Mouse (Mus musculus) gastrocnemius, adult 2 months (tissue): ENCODE measurements at regions not wholly inside any gene's neighbourhood (a gene's known extent, or its start where the extent isn't known, plus 50 kb on each side); places are given as distances from the start of the nearest gene placed in this dataset.

Source experiments
- DNase-seq: peaks from one replicate; pipeline ENCODE4 v3.0.0; 2022
- H3K27ac ChIP-seq: fragments of 200-600 bp; 2 replicates; pipeline ENCODE4 v1.8.1; 2022; ENCODE audit warnings: mild to moderate bottlenecking
- H3K4me3 ChIP-seq: fragments of 200-600 bp; 2 replicates; pipeline ENCODE4 v1.8.1; 2022; ENCODE audit warnings: mild to moderate bottlenecking, moderate library complexity
- CTCF ChIP-seq: fragments of 200-600 bp; IDR thresholded peaks from 2 replicates; pipeline ENCODE4 v1.8.1; 2022; ENCODE audit warnings: antibody characterized with exemption, mild to moderate bottlenecking, moderate library complexity
- intact Hi-C: fragments of 180-260 bp; cut with DNase I; formaldehyde crosslinking; loops from one replicate; pipeline ENCODE4 v1.15.1; 2025

DNA sequence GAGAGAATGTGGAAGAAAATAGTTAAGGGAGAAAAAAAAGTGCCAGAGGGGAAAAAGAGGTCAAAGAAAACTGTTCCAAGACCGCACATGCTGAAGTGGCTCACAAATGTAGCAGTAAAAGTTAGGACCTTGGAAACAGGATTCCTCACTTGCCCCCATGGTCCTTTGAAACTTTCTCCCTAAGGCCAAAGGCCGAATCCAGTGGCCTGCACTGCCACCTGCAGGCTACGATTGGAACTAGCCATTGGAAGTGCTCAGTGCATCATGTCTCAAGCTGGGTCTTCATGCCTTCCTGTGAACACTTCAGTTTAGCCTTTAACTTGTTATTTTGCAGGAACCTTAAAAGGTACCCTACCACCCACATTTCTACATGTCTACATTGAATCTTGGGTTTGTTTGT, 56.3 kb upstream of the Mctp2 start:
- peak; percentile 65 for DNase-seq
- peak; percentile 94 for TF ChIP-seq CTCF
- intact Hi-C loops: loop anchor here (1.0 kb wide), 1 partner anchor 122 kb away; no protein-coding TSS in a partner anchor
- Histone ChIP-seq H3K4me3 (no peak overlapping the region), H3K27ac (no peak overlapping the region)

DNA sequence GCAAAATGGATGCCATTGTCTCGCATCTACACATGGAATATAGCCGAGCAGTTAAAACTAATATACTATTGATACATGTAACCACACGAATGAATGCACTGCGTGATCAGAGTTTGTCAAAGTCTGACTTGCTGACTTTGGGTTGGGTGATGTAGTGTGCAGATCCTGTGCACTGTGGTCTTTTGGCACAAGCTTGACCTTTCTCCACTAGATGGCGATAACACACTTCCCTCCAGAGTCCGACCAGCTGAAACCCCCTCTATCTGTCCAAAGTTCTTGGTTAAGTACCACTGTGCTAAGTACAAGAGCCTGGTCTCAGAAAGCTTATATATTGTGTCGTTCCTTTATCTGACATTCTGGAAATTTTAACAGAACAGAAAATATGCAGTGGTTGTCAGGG, 84.9 kb upstream of the Mctp2 start:
- TF ChIP-seq CTCF: peak; percentile 65
- no peak overlapping the region for H3K27ac ChIP-seq
- no peak overlapping the region for H3K4me3 ChIP-seq
- DNase-seq: no peak
- intact Hi-C loops: no loop called here

DNA sequence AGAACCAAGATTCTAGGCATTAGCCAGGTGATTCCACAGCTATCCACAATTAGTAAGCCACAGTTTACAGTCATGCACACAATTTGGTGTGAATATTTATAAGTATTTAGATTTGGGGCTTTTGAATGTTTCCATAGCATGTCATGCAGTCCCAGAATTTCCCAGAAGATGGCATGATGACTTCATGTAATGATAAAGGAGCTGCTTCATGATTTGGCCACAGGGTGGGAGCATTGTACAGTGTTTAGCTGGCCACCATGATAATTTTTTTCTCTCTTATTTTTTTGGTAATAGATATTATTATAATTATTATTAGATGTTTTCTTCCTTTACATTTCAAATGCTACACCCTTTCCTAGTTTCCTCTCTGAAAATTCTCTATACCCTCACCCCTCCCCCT, 93.6 kb upstream of the Mctp2 start:
- Histone ChIP-seq H3K27ac (no peak overlapping the region), H3K4me3 (no peak overlapping the region)
- DNase-seq: peak; percentile 52
- TF ChIP-seq CTCF: peak; percentile 98; the same call in 1 of the 2 replicates
- intact Hi-C loops: loop anchor here (2.0 to 10.0 kb wide), 3 partner anchors 735 to 1023 kb away; partner anchors contain the start of gene Rgma

DNA sequence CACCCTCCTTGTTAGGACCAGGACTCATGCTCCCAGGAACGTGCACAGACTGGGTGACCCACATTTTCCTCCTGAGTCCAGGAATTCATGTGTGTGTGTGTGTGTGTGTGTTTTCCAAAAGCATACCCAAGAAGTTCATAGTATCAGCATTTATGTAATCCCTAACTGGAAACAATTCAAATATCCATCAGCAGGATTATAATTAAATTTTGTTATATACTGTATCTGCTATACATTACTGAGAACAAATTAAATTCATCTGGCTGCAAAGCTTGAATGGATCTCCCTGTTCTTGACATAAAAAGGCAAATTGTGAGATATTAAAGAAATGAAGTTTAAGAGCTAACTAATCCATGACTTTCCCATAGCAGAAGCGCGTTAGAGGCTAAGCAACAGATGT, 99.7 kb upstream of the Mctp2 start:
- Histone ChIP-seq H3K4me3 (no peak overlapping the region), H3K27ac (no peak overlapping the region)
- intact Hi-C loops: loop anchor here (10.0 kb wide), 1 partner anchor 729 kb away; no protein-coding TSS in a partner anchor
- no peak for DNase-seq
- TF ChIP-seq CTCF: no peak

DNA sequence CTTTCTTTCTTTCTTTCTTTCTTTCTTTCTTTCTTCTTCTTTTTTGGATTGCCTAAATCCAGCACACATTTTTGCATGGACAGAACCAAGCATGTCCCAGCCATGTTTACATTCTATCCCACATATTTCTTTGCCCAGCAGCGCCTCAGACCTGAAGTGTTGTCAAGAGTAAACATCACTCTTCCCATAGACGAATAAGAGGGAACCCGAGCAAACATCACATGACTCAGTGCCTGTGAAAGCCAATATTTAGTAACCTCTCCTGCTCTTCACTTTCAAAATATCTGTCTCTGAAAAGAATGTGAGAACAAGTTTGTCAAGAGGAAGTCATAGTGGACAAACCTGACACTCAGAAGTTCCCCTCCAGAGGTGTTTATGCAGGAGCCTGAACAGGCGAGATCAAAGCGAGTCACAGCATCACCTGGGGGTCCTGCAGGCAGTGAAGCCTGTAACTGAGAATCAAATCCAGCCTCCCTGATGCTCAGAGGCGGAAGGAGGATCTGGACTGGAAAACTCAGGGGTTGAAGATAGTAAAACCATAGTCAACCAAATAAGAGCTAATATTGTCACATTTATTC, 102.1 kb upstream of the Mctp2 start:
- DNase-seq: no peak
- intact Hi-C loops: loop anchor here (10.0 kb wide), 1 partner anchor 726 kb away; no protein-coding TSS in a partner anchor
- Histone ChIP-seq H3K4me3 (no peak overlapping the region), H3K27ac (no peak overlapping the region)
- TF ChIP-seq CTCF: no peak

DNA sequence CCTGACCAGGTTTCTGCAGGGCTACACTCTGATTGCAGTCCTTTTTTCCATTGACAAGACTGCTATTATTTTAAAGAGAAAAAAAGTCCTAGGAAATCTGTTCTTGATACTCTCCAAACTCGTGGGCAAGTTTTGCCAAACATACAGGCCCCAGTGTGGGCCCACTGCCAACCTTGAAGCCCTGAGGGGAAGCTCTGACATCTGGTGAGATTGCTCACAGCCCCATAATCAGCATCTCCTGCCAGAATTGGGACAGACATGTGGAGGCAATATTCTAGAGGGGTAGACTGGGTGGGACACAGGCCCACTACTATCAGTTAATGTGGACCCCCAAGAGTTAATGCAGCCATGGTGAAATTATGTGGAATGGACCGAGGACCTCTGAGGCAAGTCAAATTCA, 132.1 kb upstream of the Mctp2 start:
- TF ChIP-seq CTCF: no peak
- Histone ChIP-seq H3K4me3 (no peak overlapping the region), H3K27ac (peak overlapping the region; percentile 20; the same call in 1 of the 2 replicates)
- intact Hi-C loops: no loop called here
- peak; percentile 69 for DNase-seq

DNA sequence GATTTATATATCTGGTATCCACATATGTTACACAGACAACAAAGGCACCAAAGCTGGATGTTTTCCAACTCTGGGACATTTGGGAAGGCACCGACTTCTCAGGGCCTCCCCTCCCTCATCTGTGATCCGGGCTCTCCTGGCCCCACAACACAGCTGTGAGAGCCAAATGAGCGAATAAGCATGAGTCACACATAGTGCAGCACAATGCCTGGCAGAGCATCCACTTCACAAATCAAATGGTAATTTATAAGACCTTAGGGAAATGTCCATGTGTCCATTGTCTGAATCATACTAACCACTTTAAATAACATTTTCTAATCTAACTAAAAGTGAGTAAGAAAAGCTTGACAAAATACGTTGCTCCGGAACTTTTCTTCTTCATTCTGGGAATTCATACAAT, 135.6 kb upstream of the Mctp2 start:
- H3K27ac ChIP-seq: no peak overlapping the region
- H3K4me3 ChIP-seq: no peak overlapping the region
- intact Hi-C loops: no loop called here
- DNase-seq: peak; percentile 50
- no peak for TF ChIP-seq CTCF

DNA sequence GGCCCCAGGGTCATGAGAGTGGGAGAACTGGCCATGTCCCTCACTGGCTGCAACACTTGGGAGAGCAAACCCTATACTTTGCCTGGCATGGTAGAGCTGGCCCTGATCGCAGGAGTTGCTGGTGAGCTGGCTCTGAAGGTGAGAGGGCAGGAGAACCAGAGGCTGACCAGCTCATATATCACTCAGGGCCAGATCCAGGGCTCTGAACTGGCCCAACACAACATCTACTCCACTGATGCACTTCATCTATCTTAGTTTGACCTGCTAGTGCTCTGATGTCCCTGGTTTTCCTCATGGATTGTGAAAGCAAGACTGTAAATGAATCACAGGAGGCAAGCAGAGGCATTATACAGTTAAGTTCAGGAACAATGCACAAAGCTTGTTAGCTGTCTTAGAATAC, 137.6 kb upstream of the Mctp2 start:
- no peak overlapping the region for H3K4me3 ChIP-seq
- TF ChIP-seq CTCF: no peak
- no peak overlapping the region for H3K27ac ChIP-seq
- intact Hi-C loops: no loop called here
- DNase-seq: peak; percentile 27

DNA sequence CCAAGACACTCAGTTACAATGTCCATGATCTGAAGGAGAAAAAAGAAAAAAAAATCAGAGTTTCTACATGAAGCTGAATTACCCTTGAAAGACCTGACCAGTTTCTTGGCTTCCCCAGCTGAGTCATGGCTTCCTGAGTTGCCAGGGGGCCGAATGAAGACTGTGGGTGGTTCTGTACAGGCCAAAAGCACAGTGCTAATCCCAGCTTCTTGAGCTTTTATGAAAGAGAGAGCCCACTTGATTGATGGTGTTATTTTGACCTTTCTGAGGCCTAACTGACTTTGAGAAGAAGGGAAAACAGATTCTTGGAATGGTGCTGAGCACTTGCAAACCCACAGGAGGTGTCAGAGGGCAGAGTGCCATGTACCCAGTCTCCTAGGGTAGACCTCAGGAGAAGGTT, 138.4 kb upstream of the Mctp2 start:
- no peak overlapping the region for H3K27ac ChIP-seq
- no peak overlapping the region for H3K4me3 ChIP-seq
- intact Hi-C loops: no loop called here
- TF ChIP-seq CTCF: no peak
- DNase-seq: peak; percentile 21

DNA sequence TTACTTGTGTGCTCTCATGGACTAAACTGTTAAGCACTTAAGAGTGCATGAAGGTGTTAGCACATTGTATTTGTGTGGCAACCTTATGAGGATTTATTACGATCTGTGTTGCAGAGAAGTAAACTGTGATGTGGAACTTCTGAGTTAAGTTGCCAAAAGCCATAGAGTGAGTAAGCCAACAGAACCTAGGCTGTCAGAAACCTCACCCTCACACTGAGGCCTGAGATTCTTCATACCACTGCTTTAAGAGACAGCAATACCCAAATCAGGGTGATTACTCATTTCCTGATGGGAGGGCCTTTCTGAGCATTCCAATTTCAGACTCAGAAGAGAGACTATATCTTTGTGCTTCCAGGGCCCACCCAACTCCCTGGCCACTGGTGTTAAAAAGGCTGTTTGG, 140.5 kb upstream of the Mctp2 start:
- Histone ChIP-seq H3K4me3 (no peak overlapping the region), H3K27ac (no peak overlapping the region)
- no peak for TF ChIP-seq CTCF
- intact Hi-C loops: no loop called here
- no peak for DNase-seq

DNA sequence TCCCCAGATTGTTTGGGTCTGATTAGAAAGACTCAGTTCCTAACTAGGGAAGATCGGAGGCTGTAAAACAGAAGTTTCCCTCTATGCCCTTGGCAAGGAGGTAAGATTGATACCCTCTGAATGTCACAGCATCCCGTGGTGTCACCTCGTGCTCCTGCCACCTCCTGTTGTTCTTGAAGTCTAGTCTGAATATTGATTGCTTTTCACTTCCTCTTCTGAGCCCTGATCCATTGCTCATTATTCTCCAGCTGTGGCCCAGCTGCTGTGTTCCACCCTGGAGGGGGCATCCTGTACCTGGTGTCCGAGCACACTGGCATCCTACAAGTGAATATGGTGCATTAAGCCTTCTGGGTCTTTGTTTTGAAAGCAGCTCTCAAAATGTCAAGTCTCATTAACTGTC, 156.6 kb upstream of the Mctp2 start:
- TF ChIP-seq CTCF: no peak
- intact Hi-C loops: no loop called here
- Histone ChIP-seq H3K4me3 (no peak overlapping the region), H3K27ac (no peak overlapping the region)
- no peak for DNase-seq

DNA sequence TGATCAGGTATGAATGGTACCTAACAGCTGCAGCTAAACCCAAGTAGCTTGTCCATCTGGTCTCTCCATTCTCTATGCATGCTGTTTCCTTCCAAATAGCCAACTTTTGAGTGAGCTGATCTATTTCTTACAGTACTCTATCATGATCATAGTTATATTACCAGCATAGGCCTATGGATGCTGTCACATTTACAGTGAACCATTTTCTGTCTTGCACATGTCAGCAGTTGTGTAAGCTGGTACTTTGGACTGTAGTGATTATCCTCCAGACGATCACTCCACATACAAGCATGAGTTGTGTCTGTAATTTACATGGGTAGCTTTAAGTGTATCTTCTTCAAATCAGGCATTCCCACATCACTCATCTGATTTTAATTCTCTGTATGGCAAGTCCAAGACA, 158.2 kb upstream of the Mctp2 start:
- TF ChIP-seq CTCF: no peak
- no peak for DNase-seq

DNA sequence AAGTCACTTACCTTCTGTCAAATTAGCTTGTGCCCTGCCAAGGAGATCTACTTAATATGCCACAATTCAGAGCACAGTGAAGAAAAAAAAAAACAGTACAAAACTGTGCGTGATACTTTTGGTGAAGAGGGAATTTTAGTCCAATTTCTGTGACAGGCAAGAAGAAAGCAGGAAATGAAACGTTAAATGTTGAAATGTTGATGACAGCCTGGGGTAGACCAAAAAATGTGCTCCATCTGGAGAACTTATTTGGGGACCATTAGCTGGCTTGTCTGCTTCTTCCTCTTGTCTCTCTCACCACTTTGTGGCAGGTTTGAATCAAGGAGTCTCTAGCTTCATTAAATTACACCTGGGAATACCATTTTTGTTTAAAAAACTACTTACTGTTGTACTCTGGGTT, 163.3 kb upstream of the Mctp2 start:
- no peak for DNase-seq
- H3K4me3 ChIP-seq: no peak overlapping the region
- intact Hi-C loops: no loop called here
- no peak for TF ChIP-seq CTCF
- no peak overlapping the region for H3K27ac ChIP-seq

More for the DNA sequence above, 158.2 kb upstream of the Mctp2 start:
- intact Hi-C loops: no loop called here
- Histone ChIP-seq H3K27ac (no peak overlapping the region), H3K4me3 (no peak overlapping the region)

DNA sequence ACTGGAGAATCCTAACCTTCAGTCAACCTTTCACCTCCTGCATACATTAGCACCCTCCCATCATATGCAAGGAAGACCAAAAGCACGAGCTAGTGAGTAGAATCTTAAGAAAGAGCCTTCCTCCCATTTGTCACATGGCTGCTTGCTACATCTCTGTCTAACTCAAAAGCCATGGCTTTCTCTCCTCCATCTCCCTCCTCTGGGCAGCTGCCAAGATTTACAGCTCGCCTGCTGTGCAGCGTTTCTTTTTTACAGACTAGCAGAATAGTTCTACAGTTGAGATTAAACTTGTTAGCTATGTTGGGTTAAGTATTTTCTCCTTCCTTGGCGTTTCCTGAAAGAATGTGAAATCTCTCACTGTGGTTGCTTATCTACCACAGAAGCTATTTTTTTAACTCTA, 168.3 kb upstream of the Mctp2 start:
- no peak for DNase-seq
- H3K27ac ChIP-seq: no peak overlapping the region
- intact Hi-C loops: no loop called here

More for the DNA sequence above, 168.3 kb upstream of the Mctp2 start:
- TF ChIP-seq CTCF: no peak
- H3K4me3 ChIP-seq: no peak overlapping the region
